Mouse (Mus musculus): ENCODE measurements around the gene Stk17b.

DNA sequence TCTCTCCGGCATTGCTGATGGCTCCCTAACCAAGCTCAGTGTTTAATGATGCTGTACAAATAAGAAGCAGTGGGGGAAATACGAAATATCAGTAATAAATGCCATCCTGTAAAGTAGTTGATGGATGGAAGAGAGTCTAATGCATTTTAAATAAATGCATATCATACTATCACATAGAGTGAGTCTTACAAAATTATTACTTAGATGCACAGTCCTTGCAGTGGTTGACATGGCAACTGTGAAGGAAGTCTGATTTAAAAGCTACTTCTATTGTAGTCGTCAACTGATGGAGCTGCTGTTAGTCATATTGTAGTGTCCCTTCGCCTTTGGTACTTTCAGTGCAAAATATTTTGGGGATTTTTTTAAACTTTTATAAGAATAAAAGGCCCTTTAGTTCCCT lies 26.9 kb upstream of the Stk17b start:
- TF ChIP-seq TCF12 (IDR thresholded peaks at IDR 0.05; ENCODE audit: low read depth, low read length) (no peak), E2F4 (IDR thresholded peaks at IDR 0.05; ENCODE audit: borderline replicate concordance, low read depth, low read length) (no peak), MXI1 (IDR thresholded peaks at IDR 0.05; ENCODE audit: low read depth, low read length) (no peak), ETS1 (IDR thresholded peaks at IDR 0.05; ENCODE audit: low read depth, low read length) (no peak), HCFC1 (IDR thresholded peaks at IDR 0.05; ENCODE audit: low read depth, low read length) (no peak), RAD21 (IDR thresholded peaks at IDR 0.05; ENCODE audit: low read depth, low read length) (no peak), CTCF (IDR thresholded peaks at IDR 0.05 in 2 of 3, conservative IDR thresholded peaks at IDR 0.05 in 1 of 3; ENCODE audit: control insufficient read depth in 1 of 3, insufficient read depth in 1 of 3, low read depth in 2 of 3, low read length in 3 of 3, poor library complexity in 1 of 3, severe bottlenecking in 1 of 3) (no peak), ZNF384 (IDR thresholded peaks at IDR 0.05; ENCODE audit: low read depth, low read length) (no peak), ZC3H11A (IDR thresholded peaks at IDR 0.05; ENCODE audit: low read depth, low read length) (no peak), EP300 (IDR thresholded peaks at IDR 0.05; ENCODE audit: low read depth in 1 of 2, low read length in 2 of 2) (no peak), GABPA (IDR thresholded peaks at IDR 0.05; ENCODE audit: low read depth, low read length) (no peak), SMC3 (IDR thresholded peaks at IDR 0.05; ENCODE audit: low read depth, low read length) (no peak), NRF1 (IDR thresholded peaks at IDR 0.05; ENCODE audit: insufficient read depth, low read depth, low read length, poor library complexity, severe bottlenecking) (no peak)
